12 mouse cellular contexts compared by ENCODE assay signal in genomic region chr15:36879587-36879986, GRCm38 (mm10).
A peak's percentile ranks its signal among the peaks of the same experiment; 100 is the strongest.
DNase-seq lines count a peak whose midpoint lies in the region; ATAC-seq and TF ChIP-seq lines count a peak whose summit lies in the region.
"Had no signal": no experiment of that assay in that cellular context is flagged by ENCODE, and none has a peak within 500 bp of the region (broad histone marks: within the 10 kb centered on the region; RNA-seq: fewer than 3 reads in every experiment).

No protein-coding gene starts in this region.

- no peaks in the 10 kb centered on the region for H3K36me3 ChIP-seq in heart, embryonic 16.5 days (ENCODE audit: control insufficient read depth, insufficient read depth)
- no peaks in the 10 kb centered on the region for H3K36me3 ChIP-seq in stomach, embryonic 16.5 days (ENCODE audit: control insufficient read depth, insufficient read depth, low read length)
- no peaks in the 10 kb centered on the region for H3K36me3 ChIP-seq in stomach, postnatal 0 days (ENCODE audit: control insufficient read depth, insufficient read depth, low read length)
- no peaks in the 10 kb centered on the region for H3K36me3 ChIP-seq in liver, embryonic 12.5 days
- no peaks in the 10 kb centered on the region for H3K36me3 ChIP-seq in splenic B cell, adult 2 months (ENCODE audit: control insufficient read depth, insufficient read depth, low read length, poor library complexity, severe bottlenecking)
- H3K36me3 ChIP-seq: embryonic facial prominence, embryonic 13.5 days had no signal

- no peak for ATAC-seq in heart, embryonic 16.5 days (replicated peaks; ENCODE audit: extremely low read depth, insufficient read depth, low FRiP score)
- no peak for ATAC-seq in stomach, embryonic 16.5 days (ENCODE audit: insufficient read depth, low FRiP score)
- no peak for ATAC-seq in stomach, postnatal 0 days (ENCODE audit: low FRiP score, low TSS enrichment)
- no peak for ATAC-seq in liver, embryonic 12.5 days
- ATAC-seq: CD4-positive, CD25-positive, alpha-beta regulatory T cell, adult 4 months; forebrain, postnatal 0 days had no signal

- no peak for TF ChIP-seq CTCF in stomach, postnatal 0 days (IDR thresholded peaks at IDR 0.05; ENCODE audit: low read depth)

- no peak overlapping the region for H3K27ac ChIP-seq in heart, embryonic 16.5 days (ENCODE audit: low read length)
- peak overlapping the region; percentile 8; the same call in 1 of the 2 replicates for H3K27ac ChIP-seq in stomach, embryonic 16.5 days (ENCODE audit: low read length)
- H3K27ac ChIP-seq in stomach, postnatal 0 days (replicated peaks) = no peak overlapping the region
- no peak overlapping the region; the same call in 1 of the 2 replicates for H3K27ac ChIP-seq in liver, embryonic 12.5 days
- H3K27ac ChIP-seq: embryonic facial prominence, embryonic 13.5 days had no signal

- H3K27me3 ChIP-seq in heart, embryonic 16.5 days (ENCODE audit: control insufficient read depth, insufficient read depth, low read length) = no peaks in the 10 kb centered on the region
- no peaks in the 10 kb centered on the region for H3K27me3 ChIP-seq in stomach, embryonic 16.5 days (ENCODE audit: control insufficient read depth, insufficient read depth, low read length)
- H3K27me3 ChIP-seq in stomach, postnatal 0 days (ENCODE audit: control insufficient read depth, insufficient read depth, low read length) = no peaks in the 10 kb centered on the region
- H3K27me3 ChIP-seq in liver, embryonic 12.5 days (replicated peaks) = no peaks in the 10 kb centered on the region
- H3K27me3 ChIP-seq in splenic B cell, adult 2 months (ENCODE audit: control insufficient read depth, insufficient read depth, low read length, poor library complexity, severe bottlenecking) = no peaks in the 10 kb centered on the region
- H3K27me3 ChIP-seq: embryonic facial prominence, embryonic 13.5 days had no signal

- H3K4me1 ChIP-seq in heart, embryonic 16.5 days (ENCODE audit: control insufficient read depth, insufficient read depth, low read length) = peaks cover 28% of the 10 kb centered on the region
- peaks cover 9% of the 10 kb centered on the region; the same call in 1 of the 2 replicates for H3K4me1 ChIP-seq in stomach, embryonic 16.5 days (ENCODE audit: control insufficient read depth, insufficient read depth, low read length)
- 0 out of 2 replicates have a peak, but pooled peaks cover 3% of the 10 kb centered on the region for H3K4me1 ChIP-seq in stomach, postnatal 0 days (replicated peaks; ENCODE audit: control insufficient read depth, insufficient read depth)
- H3K4me1 ChIP-seq in liver, embryonic 12.5 days = peaks cover 25% of the 10 kb centered on the region

- H3K9me3 ChIP-seq in heart, embryonic 16.5 days (replicated peaks; ENCODE audit: control insufficient read depth, low read length) = no peaks in the 10 kb centered on the region
- H3K9me3 ChIP-seq in stomach, embryonic 16.5 days (replicated peaks; ENCODE audit: control insufficient read depth, low read length) = no peaks in the 10 kb centered on the region
- H3K9me3 ChIP-seq in stomach, postnatal 0 days (ENCODE audit: control insufficient read depth, low read length) = no peaks in the 10 kb centered on the region
- H3K9me3 ChIP-seq in liver, embryonic 12.5 days (replicated peaks) = no peaks in the 10 kb centered on the region
- H3K9me3 ChIP-seq: embryonic facial prominence, embryonic 13.5 days had no signal

- no peak for TF ChIP-seq EP300 in stomach, postnatal 0 days (optimal IDR thresholded peaks at IDR 0.05)

- intact Hi-C loops in heart, postnatal 36 days (cut with DNase I) = loop anchor here (5.0 kb wide), 3 partner anchors 47 to 128 kb away; partner anchors contain the start of gene Zfp706
- intact Hi-C loops in left cerebral cortex, postnatal 4 days (cut with DNase I) = no loop called here

- no peak overlapping the region for H3K4me2 ChIP-seq in heart, embryonic 16.5 days (ENCODE audit: low read depth, low read length)
- H3K4me2 ChIP-seq in stomach, embryonic 16.5 days (ENCODE audit: low read depth, low read length) = no peak overlapping the region
- H3K4me2 ChIP-seq in stomach, postnatal 0 days (replicated peaks; ENCODE audit: low read depth) = no peak overlapping the region
- peak overlapping the region; percentile 19; the same call in 1 of the 2 replicates for H3K4me2 ChIP-seq in liver, embryonic 12.5 days
- H3K4me2 ChIP-seq: embryonic facial prominence, embryonic 13.5 days had no signal

- DNase-seq in heart, postnatal 36 days = no peak
- no peak for DNase-seq in stomach, postnatal 0 days (ENCODE audit: low spot score)
- DNase-seq in splenic B cell, adult 2 months (ENCODE audit: low read depth, low spot score) = peak; percentile 43
- DNase-seq in left cerebral cortex, postnatal 4 days = no peak
- no peak for DNase-seq in B cell, adult 2 months
- DNase-seq: forebrain, postnatal 0 days; heart, postnatal 10 days had no signal

- peak overlapping the region; percentile 6 for H3K4me3 ChIP-seq in heart, embryonic 16.5 days (ENCODE audit: low read length)
- H3K4me3 ChIP-seq in stomach, embryonic 16.5 days (replicated peaks; ENCODE audit: low read length) = no peak overlapping the region
- no peak overlapping the region for H3K4me3 ChIP-seq in stomach, postnatal 0 days (ENCODE audit: low read depth, low read length)
- no peak overlapping the region; the same call in 1 of the 2 replicates for H3K4me3 ChIP-seq in liver, embryonic 12.5 days
- H3K4me3 ChIP-seq: embryonic facial prominence, embryonic 13.5 days had no signal

- no peak overlapping the region; the same call in 1 of the 2 replicates for H3K9ac ChIP-seq in heart, embryonic 16.5 days (ENCODE audit: low read length)
- H3K9ac ChIP-seq in stomach, embryonic 16.5 days (ENCODE audit: low read length) = no peak overlapping the region
- H3K9ac ChIP-seq in stomach, postnatal 0 days (ENCODE audit: low read length) = no peak overlapping the region
- no peak overlapping the region for H3K9ac ChIP-seq in liver, embryonic 12.5 days
- H3K9ac ChIP-seq: embryonic facial prominence, embryonic 13.5 days; forebrain, postnatal 0 days had no signal

- 82% methylated on average over 7 of the region's 7 CpGs for WGBS in heart, embryonic 16.5 days
- 78% methylated on average over 7 of the region's 7 CpGs for WGBS in stomach, embryonic 16.5 days
- 84% methylated on average over 7 of the region's 7 CpGs for WGBS in stomach, postnatal 0 days
- WGBS in liver, embryonic 12.5 days (ENCODE audit: insufficient replicate concordance) = 64% methylated on average over 7 of the region's 7 CpGs
